In the genomic region with DNA sequence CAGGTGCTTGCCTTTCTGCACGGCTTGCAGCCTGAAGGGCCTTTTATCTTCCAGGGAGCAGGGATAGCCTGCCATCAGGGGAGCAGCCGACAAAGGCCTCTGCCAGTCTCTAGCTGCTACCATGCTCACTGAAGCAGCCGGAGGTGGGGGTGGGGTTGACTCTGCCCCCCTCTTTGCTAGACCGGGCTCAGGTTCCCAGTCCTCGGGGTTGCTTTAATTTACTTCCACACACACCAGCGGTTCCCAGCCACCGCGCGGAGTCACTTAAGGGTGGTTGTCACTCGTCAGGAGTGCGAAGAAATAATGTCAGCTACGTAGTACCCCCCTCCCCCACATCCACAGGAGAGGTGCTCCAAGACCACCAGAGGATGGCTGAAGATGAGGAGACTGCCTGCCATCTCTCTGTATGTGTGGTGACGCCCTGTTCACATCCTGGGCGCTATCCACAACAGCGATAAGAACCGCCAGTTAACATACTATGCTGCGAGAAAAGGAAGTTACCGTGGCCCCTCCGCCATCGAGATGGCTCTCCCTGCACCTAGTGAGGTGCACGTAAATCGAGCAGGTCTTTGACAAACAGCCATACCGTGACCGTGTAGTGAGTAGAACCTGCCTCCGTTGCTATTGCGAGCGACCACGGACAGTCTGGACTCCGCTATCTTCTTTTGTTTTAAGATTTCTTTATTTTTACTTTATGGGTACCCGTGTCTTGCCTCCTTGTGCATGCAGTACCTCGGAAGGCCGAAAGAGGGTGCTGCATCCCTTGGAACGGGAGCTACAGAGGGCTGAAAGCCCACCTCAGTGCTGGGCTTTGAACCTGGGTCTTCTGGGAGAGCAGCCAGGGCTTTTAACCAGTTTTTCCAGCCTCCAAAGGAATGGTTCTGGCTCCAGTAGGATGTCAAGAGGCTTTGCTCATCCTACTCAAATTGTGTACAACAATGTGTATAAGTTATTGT, we compare ENCODE assay signal across 9 mouse cellular contexts. TPM values are rescaled to one million over a fixed set of nuclear protein-coding genes. Genes with fewer than 3 reads are reported as not detected.
DNase-seq lines count a peak whose midpoint lies in the region; ATAC-seq lines count a peak whose summit lies in the region.
"Had no signal": no experiment of that assay in that cellular context is flagged by ENCODE, and none has a peak within 500 bp of the region (broad histone marks: within the 10 kb centered on the region; RNA-seq: fewer than 3 reads in every experiment).

No protein-coding gene starts in this region.

- peak overlapping the region; percentile 22 for H3K4me3 ChIP-seq in heart, embryonic 13.5 days
- H3K4me3 ChIP-seq in liver, embryonic 11.5 days (ENCODE audit: low read depth, low read length) = peak overlapping the region; percentile 23; the same call in 1 of the 2 replicates

- peaks cover 7% of the 10 kb centered on the region for H3K4me1 ChIP-seq in heart, embryonic 13.5 days
- no peaks in the 10 kb centered on the region for H3K4me1 ChIP-seq in liver, embryonic 11.5 days (replicated peaks; ENCODE audit: control insufficient read depth, insufficient read depth, low read length)

- H3K27me3 ChIP-seq in heart, embryonic 13.5 days (replicated peaks) = peaks cover 51% of the 10 kb centered on the region
- H3K27me3 ChIP-seq in liver, embryonic 11.5 days (replicated peaks; ENCODE audit: control insufficient read depth, insufficient read depth, low read length) = no peaks in the 10 kb centered on the region

- no peaks in the 10 kb centered on the region for H3K36me3 ChIP-seq in heart, embryonic 13.5 days
- no peaks in the 10 kb centered on the region for H3K36me3 ChIP-seq in liver, embryonic 11.5 days (ENCODE audit: control insufficient read depth, insufficient read depth, low read length)

- 3% methylated on average over 33 of the region's 33 CpGs for WGBS in heart, embryonic 13.5 days
- WGBS in liver, embryonic 11.5 days = 6% methylated on average over 33 of the region's 33 CpGs

- no peaks in the 10 kb centered on the region for H3K9me3 ChIP-seq in heart, embryonic 13.5 days
- H3K9me3 ChIP-seq in liver, embryonic 11.5 days (ENCODE audit: control insufficient read depth, low read length) = no peaks in the 10 kb centered on the region

- no peak for ATAC-seq in heart, embryonic 13.5 days (ENCODE audit: extremely low read depth, insufficient number of reproducible peaks, low FRiP score, low TSS enrichment)
- no peak for ATAC-seq in liver, embryonic 11.5 days (replicated peaks; ENCODE audit: low FRiP score)
- no peak for ATAC-seq in erythroblast, adult 5-6 weeks (replicated peaks; ENCODE audit: low FRiP score, poor library complexity, severe bottlenecking)

- 0 out of 2 replicates have a peak overlapping the region, but pooled peaks have one; percentile 9 for H3K9ac ChIP-seq in heart, embryonic 13.5 days
- no peak overlapping the region for H3K9ac ChIP-seq in liver, embryonic 11.5 days (ENCODE audit: low read depth, low read length)

- no peak overlapping the region for H3K27ac ChIP-seq in heart, embryonic 13.5 days (replicated peaks)
- H3K27ac ChIP-seq in liver, embryonic 11.5 days (ENCODE audit: low read depth, low read length) = no peak overlapping the region

- H3K4me2 ChIP-seq in heart, embryonic 13.5 days = peak overlapping the region; percentile 58
- peak overlapping the region; percentile 47 for H3K4me2 ChIP-seq in liver, embryonic 11.5 days

- DNase-seq in spleen, postnatal 10 days (ENCODE audit: low spot score in 2 of 2) = peak; percentile 8 to 42
- no peak for DNase-seq in spleen, postnatal 4 days (ENCODE audit: low spot score in 2 of 2)
- peak; percentile 87 for DNase-seq in embryo, embryonic 10.5 days (ENCODE audit: low spot score)
- peak; percentile 85 for DNase-seq in kidney, postnatal 10 days
- peak; percentile 59 for DNase-seq in liver, embryonic 11.5 days (ENCODE audit: low spot score)
- DNase-seq in ovary, postnatal 14 days (ENCODE audit: low spot score) = peak; percentile 52

RNA-seq across cellular contexts. Expression of a gene that starts 16.2 kb away (rescaled TPM):
- polyA plus RNA-seq in heart, embryonic 13.5 days (2015; fragmentation: Nextera tagmentation; extraction: Ambion mirVana) = not detected in 2 replicates
- not detected in 2 replicates for polyA plus RNA-seq in liver, embryonic 11.5 days (2014; fragmentation: Nextera tagmentation; extraction: Ambion mirVana)
- not detected in 2 replicates for total RNA-seq in erythroblast, adult 5-6 weeks (2015; ENCODE audit: low replicate concordance)
- total RNA-seq in erythroblast, adult 5-6 weeks (2017; ENCODE audit: low replicate concordance) = not detected in 2 replicates
- total RNA-seq: adrenal gland, adult 18-20 months had no signal

Comparison
In these comparisons a context has a peak if more than half of its experiments do, and no peak if none do; other contexts are left out.
1. DNase-seq: peak in spleen, postnatal 10 days (2 of 2), embryo, embryonic 10.5 days (single experiment), kidney, postnatal 10 days (single experiment), liver, embryonic 11.5 days (single experiment) and ovary, postnatal 14 days (single experiment); none in spleen, postnatal 4 days (0 of 2).